Comparison of ENCODE assay signal across 23 mouse cellular contexts in the genomic region with DNA sequence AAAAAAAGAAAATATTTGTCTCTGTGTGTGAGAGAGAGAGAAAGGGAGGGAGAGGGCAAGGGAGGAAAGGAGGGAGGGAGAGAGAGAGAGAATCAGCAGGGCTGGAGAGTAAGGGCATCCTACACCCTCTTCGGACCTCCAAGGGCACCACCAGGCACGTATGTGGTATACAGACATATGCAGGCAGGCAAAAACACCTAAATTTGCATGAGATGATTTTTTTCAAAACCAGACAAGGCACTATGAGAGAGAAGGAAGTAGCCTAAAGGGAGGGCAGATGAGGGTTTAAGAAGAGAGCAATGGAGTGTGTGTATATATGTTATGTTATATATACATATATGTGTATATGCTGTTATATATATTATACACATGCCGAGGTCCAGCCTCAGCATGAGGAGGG.
"Had no signal": no experiment of that assay in that cellular context is flagged by ENCODE, and none has a peak within 500 bp of the region (broad histone marks: within the 10 kb centered on the region; RNA-seq: fewer than 3 reads in every experiment).

No protein-coding gene starts in this region.

- ATAC-seq: hindbrain, postnatal 0 days; intestine, embryonic 16.5 days; liver, embryonic 12.5 days had no signal

- H3K27me3 ChIP-seq: heart, embryonic 13.5 days; heart, embryonic 15.5 days; hindbrain, embryonic 13.5 days; hindbrain, embryonic 15.5 days; limb, embryonic 13.5 days; limb, embryonic 15.5 days; liver, embryonic 12.5 days had no signal

- H3K9ac ChIP-seq: heart, embryonic 13.5 days; heart, embryonic 15.5 days; hindbrain, embryonic 13.5 days; hindbrain, embryonic 15.5 days; limb, embryonic 13.5 days; limb, embryonic 15.5 days; liver, embryonic 12.5 days had no signal

- H3K36me3 ChIP-seq: heart, embryonic 13.5 days; heart, embryonic 15.5 days; hindbrain, embryonic 10.5 days; hindbrain, embryonic 13.5 days; hindbrain, embryonic 15.5 days; limb, embryonic 13.5 days; limb, embryonic 15.5 days; liver, embryonic 12.5 days had no signal

- H3K4me1 ChIP-seq: heart, embryonic 15.5 days; hindbrain, embryonic 10.5 days; hindbrain, embryonic 13.5 days; hindbrain, embryonic 15.5 days; limb, embryonic 13.5 days had no signal

- H3K4me2 ChIP-seq: heart, embryonic 11.5 days; heart, embryonic 13.5 days; heart, embryonic 15.5 days; hindbrain, embryonic 13.5 days; hindbrain, embryonic 15.5 days; limb, embryonic 13.5 days; limb, embryonic 15.5 days; liver, embryonic 12.5 days had no signal

- DNase-seq: gastrocnemius, postnatal 14 days; gastrocnemius, postnatal 36 days; heart, adult 11 months; heart, adult 2 months; heart, postnatal 4 days; kidney, adult 11 months; kidney, adult 2 months; kidney, postnatal 10 days; kidney, postnatal 25 days; kidney, postnatal 4 days; left cerebral cortex, postnatal 4 days had no signal

- H3K4me3 ChIP-seq: heart, adult 2 months; heart, embryonic 13.5 days; heart, embryonic 15.5 days; hindbrain, embryonic 10.5 days; hindbrain, embryonic 13.5 days; hindbrain, embryonic 15.5 days; layer of hippocampus, adult 2 months; limb, embryonic 13.5 days; limb, embryonic 15.5 days; liver, embryonic 12.5 days had no signal

- H3K27ac ChIP-seq: heart, adult 2 months; heart, embryonic 13.5 days; heart, embryonic 15.5 days; hindbrain, embryonic 10.5 days; hindbrain, embryonic 13.5 days; hindbrain, embryonic 15.5 days; hindbrain, postnatal 0 days; layer of hippocampus, adult 2 months; limb, embryonic 13.5 days; limb, embryonic 15.5 days; liver, embryonic 12.5 days had no signal

- H3K9me3 ChIP-seq: heart, embryonic 15.5 days; hindbrain, embryonic 10.5 days; hindbrain, embryonic 13.5 days; hindbrain, embryonic 15.5 days; limb, embryonic 13.5 days; limb, embryonic 15.5 days; liver, embryonic 12.5 days had no signal
